Mouse (Mus musculus): ENCODE results near the gene Ifngr1.

- no peak for TF ChIP-seq POLR2A (IDR thresholded peaks at IDR 0.05; ENCODE audit: insufficient read depth, low read length)
- TF ChIP-seq CTCF (IDR thresholded peaks at IDR 0.05; ENCODE audit: low read depth, low read length) = no peak
- TF ChIP-seq EP300 (IDR thresholded peaks at IDR 0.05; ENCODE audit: insufficient read depth, low read depth, low read length) = no peak
Measured at GRCm38 (mm10) chr10:19592556-19592955, 807 bp downstream of the Ifngr1 start.

All from ES-Bruce4 (cell line).